Mouse (Mus musculus) naive thymus-derived CD4-positive, alpha-beta T cell, adult 2 months (primary cell): ENCODE results near the gene Rai14.
A peak's percentile ranks its signal among the peaks of the same experiment; 100 is the strongest.

ENCODE experiments used
- DNase-seq: peaks from one replicate; pipeline ENCODE4 v3.0.0-alpha.2; 2011; ENCODE audit warnings: low read depth

The Rai14 gene

DNA sequence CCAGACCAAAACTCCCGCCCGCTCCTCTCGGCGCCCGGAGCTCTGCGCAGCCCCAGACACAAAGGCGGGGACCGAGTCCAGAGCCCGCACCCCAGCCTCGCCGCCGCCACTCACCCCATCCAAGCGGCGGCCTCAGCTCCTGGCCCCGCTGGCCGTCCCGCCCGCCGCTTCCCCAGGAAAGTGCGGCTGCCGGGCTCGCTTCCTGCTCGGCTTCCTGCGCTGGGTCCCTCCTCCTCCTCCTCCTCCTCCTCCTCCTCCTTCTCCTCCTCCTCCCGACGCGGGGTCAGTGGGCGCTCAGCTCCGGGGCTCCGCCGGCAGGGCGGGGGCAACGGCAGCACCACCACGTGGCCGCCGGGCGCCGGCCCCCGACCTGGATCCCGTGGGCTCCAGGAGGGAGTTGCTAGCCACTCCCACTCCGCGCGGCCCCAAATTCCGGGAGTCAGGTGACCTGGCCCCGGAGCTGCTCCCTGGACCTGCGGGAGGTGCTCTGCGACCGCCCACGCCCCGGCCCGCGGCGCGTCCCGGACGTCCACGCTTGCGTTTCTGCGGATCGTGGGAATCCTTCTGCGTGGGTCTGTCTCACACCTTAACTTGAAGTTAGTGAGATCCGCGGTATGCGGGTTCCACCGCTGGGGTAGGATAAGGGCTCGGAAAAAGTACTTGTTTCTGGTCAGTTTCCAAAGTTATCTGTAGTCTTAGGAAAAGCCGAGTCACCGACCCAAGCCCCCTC, at the start of gene Rai14:
Gene Rai14, minus strand, starts transcription at position 216 of the 730 bp plus-strand sequence.
- DNase-seq = no peak

- DNase-seq = no peak
Measured at GRCm38 (mm10) chr15:10761441-10761840, 47.0 kb upstream of the Rai14 start.

DNA sequence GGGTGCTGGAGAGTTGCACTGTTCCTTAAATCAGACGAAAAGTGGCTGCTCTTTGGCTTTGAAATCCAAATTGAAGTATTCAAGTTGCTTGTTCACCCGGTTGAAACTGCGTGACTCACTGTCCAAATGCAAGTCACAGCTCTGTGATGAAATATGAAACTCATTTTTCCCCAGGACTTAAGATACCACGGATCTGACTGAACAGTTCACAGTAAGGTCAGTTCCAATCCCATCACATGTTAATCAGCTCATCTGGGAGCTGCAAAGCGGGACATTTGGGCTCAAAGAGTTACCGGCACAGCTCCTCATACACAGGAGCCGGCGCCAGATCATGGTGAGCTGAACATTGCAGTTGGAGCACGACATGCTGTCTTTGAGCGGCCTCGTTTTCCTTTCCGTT, 45.6 kb upstream of the Rai14 start:
- no peak for DNase-seq

DNA sequence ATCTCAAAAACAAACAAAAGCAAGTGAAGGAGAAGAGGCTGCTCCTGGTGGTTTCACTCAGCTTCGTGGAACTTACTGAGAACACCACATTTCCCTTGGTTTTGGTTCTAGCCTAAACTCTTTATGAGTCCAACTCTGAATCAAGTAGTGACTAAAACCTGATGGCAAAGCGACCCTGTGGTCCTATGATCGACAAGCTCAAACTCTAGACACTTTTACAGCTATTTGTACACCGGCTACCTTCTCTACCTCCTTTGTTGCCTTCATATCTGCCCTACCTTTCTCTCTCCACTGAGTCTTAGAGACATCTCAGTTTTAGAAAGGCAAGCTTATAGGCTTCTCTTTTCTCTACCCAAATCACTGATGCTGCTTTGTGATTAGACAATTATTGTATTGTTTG, 45.0 kb upstream of the Rai14 start:
- DNase-seq = no peak

- no peak for DNase-seq
Measured at GRCm38 (mm10) chr15:10758808-10759207, 44.4 kb upstream of the Rai14 start.

GRCm38 (mm10) chr15:10751141-10751540, 36.7 kb upstream of the Rai14 start:
- no peak for DNase-seq

DNA sequence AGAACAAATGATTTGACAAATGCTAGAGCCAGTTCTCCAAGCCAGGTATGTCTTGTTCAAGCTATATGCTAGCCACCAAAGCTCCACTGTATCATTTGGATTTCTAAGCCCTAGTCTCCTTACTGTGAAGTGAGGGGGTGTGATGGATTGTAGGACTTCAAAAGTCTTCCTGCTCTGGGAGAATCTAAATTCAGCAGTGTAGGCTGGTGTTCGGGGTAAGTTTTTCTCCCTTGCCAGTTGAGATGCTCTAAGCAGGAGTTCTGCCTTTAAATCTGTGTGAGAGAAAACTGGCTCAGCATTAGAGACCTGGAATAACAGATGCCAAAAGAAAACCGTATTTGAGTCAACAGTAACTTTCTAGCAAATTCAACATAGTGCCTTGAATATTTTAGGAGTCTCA, 35.9 kb upstream of the Rai14 start:
- DNase-seq = no peak

DNA sequence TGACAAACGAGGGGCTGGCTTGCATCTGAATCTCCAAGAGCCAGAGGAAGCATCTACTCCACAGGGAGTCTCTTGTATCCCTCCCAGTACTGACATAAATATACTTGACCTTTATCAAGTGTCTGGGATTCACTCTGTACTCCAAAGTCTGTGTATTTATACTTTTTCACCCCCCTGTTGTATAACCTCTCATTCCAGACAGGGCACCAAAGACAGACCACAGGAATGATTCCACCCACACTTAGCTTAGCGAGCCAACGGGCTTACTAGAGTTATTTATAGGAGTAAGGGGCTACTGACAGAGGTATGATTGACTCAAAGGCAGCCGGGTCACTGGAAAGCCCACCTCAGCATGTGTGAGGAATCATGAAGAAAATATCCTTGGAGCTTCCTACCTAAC, 35.3 kb upstream of the Rai14 start:
- no peak for DNase-seq

DNA sequence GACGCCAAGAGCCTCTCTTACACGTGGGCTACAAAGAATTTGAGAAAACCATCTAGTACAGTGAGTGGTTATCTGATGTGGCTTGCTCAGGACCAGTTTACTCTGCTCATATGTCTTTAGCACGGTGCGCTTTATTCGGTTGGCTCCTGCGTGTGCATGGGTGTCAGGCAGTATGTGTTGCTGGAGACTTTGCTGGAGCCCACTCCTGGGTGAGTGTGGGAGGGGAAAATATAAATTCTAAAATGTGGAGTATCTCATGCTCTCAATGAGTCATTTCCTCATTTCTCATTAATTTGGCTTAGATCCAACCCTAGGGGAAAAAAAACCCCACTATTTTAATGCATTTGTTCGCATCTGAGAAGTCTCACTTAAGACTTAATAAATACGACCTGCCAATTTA, 33.2 kb upstream of the Rai14 start:
- no peak for DNase-seq

DNA sequence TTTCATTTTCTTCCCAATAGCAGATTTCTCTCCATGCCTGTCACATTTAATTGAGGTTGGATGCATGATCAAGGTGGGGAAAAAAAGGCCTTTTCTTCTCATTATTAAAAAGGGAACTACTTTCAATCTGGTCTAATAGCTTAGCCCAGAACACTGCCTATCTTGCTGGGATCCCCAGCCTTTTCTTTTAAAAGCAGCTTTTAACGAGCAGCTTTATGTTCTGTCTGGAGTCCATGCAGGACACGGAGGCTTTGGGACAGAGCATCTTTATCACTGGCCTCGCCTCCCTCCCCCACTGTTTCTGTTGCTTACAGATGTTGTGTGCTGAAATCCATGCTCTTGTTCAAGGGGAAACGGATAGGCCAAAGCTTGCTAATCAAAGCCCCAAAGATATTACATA, 32.8 kb upstream of the Rai14 start:
- no peak for DNase-seq

DNA sequence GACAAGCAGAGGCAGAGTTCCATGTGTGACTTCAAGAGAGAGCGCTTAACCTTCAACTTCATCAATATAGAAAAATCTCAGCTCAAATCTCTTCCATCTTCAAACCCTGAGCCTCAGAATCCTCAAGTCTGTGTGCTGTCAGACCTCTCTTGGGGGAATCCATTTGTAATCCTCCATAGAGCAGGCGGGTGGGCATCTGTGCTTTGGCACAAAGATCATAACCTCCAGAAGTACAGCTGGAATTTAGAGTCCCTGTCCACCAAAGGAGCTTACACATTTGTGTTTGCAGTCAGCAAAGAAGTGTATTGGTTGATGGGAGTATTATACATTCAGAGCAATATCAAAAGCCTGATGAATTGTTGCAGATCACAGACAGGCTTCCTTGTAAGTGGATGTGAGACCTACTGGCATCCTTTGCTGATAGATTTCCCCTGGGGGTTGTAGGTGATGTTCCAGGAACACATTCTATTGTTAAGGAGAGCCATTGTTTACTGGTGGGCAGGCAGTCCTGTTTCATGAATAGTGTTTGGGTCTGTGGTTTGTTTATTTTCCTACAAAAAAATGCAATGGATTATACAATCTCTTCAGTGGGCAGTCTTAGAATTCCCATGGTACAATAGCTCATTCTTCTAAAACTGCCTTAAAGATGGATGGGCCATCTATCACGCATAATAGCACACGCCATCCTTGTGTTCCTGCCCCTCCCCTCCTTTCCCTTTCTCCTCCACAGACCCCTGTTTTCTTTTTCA, 32.1 kb upstream of the Rai14 start:
- DNase-seq = no peak

DNA sequence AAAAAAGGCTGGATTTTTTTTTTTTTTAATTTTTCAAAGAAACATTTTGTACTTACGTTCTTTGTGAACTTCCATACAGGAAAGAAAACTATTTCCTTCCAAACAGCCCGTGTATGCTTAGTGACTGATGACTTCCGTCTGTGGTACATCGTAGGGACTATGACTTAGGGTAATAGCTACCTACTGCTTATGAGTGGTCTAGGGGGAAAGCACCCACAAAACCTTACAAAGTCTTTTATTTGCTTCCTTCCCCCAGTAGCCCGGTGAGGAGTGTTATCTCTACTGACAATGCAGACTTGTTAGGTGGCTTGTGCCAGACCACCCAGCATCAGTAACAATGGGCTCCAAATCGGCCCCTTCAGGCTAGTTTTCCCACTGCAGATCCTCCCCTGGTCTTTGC, 28.0 kb upstream of the Rai14 start:
- DNase-seq = no peak

DNA sequence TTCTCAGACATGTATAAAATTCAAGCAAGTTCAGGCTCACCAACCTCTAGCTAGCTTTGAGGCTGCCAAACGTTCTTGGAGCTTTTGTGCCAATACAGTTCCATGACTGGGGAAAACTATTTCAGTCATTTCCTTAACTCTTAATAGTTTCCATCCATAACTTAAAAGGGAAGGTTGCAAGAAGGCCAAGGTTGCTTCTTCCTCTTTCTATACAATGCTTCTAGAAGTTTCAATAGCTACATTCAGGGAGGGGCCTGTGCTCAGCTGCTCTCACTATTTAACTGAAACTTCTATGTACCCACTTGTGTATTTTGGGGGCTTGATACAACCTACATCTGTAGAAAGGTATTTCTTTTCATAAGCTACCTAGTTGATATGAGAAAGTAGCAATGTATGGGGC, 24.9 kb upstream of the Rai14 start:
- DNase-seq = no peak

- DNase-seq = no peak
Measured at GRCm38 (mm10) chr15:10738354-10739142, 24.1 kb upstream of the Rai14 start.

DNA sequence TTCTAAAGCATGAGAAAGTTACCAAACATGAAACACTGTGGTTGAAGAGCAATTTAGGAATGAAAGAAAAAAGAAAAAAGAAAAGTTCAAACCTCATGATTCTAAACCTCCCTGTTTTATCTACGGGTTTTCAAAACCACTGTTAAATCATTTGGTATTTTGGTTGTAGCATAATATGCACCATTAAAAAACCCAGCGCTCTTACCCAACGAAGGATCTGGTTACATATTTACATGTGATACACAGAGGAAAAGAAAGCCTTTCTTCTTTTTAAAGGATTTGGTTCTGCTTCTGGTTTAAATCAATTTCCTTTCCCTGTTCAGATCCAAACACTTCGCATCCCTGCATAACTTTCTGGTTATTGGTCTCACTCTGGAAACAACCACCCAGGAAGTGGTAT, 21.5 kb upstream of the Rai14 start:
- DNase-seq = no peak

- no peak for DNase-seq
Measured at GRCm38 (mm10) chr15:10735216-10735615, 20.8 kb upstream of the Rai14 start.

GRCm38 (mm10) chr15:10731398-10731797, 17.0 kb upstream of the Rai14 start:
- no peak for DNase-seq

- no peak for DNase-seq
Measured at GRCm38 (mm10) chr15:10726272-10726671, 11.8 kb upstream of the Rai14 start.

DNA sequence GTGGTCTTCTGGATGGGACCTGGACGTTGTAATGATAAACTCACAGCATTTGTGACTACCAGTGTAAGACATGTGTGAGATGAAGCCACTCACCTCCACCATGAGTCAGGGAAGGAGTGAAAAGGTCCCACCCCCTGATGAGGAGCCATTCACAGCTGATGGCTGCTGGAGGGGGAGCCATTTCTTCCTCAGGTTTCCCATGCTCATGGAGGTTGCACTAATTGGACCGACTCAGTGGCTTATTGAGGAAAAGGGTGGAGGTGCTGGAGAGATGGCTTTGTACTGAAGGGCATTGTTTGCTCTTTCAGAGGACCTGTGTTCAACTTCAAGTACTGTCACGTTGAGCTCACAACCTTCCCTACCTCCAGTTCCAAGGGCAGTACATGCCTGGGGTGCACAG, 10.4 kb upstream of the Rai14 start:
- no peak for DNase-seq

DNA sequence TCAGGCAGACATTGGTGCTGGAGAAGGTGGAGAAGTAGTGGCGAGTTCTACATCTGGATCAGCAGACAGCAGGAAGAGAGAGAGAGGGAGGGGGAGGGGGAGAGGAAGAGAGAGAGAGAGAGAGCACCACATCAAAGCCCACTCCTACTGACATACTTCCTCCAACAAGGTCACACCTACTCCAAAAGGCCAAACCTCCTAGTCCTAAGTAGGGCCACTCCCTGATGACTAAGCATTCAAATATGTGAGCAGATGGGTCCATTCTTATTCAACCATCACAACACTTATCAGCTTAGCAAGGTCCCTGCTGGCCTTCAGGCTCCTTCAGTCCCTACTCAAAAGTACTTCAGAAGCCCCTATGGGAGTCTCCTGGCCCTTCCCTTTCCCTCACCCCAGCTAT, 9.1 kb upstream of the Rai14 start:
- peak; percentile 9 for DNase-seq

DNA sequence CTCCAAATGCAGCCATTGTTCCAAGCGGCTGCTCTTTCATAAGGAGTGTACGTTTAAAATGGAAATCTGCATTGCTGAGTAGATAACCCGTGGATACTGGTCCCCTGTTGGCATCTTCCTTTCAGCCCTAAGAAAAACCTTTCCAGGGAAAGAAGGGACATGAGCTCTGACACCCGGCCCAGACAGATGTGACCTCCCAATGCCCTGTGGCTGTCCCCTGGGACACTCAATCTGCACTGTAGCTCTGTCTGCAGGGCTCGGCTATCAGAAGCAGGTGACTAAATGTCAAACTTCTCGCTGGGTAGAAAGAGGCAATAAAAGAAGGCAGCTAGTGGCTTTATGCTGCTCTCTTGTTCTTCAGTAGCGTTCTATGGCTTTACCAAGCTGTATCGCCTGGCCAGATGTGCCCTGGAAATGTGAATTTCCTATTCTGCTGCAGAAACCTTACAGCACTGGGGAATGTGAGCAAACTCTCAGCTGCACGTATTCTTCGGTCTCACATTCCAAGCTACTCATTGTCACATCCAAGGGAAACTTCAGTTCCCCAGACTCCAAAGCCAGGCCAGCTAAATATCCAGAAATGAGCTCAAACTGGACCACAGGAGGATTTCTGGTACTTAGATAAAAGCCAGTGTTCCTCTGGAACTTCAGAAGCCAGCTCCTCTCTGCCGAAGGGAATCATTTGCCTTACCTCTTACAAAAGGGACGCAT, 8.4 kb upstream of the Rai14 start:
- no peak for DNase-seq

DNA sequence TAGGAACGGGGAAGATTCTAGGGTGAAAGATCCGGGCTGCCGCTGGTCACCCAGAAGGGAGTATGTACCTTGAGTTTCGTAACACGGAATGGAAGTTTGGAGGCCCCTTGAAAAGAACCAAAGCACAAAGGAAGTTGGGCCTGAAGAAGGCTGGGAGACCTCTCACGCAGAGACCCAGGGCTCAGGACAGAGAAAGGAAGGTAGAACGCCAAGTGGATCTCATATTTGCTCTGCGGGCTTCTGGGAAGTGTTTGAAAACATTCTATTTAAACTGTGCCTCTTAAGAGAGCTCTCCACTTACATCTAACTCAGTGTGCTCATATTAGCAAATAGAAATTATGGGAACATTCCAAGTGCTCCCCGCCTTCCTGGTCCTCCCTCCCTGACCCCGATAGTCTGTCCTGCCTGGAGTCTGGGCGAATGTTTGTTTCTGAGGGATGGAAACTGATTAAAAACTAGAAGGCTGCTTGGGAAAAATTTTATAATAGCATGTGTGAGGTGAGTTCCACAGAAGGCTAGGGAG, 6.9 kb upstream of the Rai14 start:
- DNase-seq = no peak
